Mouse (Mus musculus): Measurements from ENCODE around the gene Ppp2r5e. TPM values are rescaled to one million over a fixed set of nuclear protein-coding genes. Genes with fewer than 3 reads are reported as not detected.

Gene Ppp2r5e
- total and polyA plus RNA-seq, 3 experiments = 9.1 to 32.9 (median 32.6) TPM

- Histone ChIP-seq H3K4me3 (no peak overlapping the region), H3K9ac (ENCODE audit: low read depth, low read length) (no peak overlapping the region), H3K27ac (no peak overlapping the region), H3K36me3 (ENCODE audit: control insufficient read depth, insufficient read depth, low read length) (no peaks in the 10 kb centered on the region; the same call in 1 of the 2 replicates), H3K27me3 (ENCODE audit: control insufficient read depth, insufficient read depth, low read length) (no peaks in the 10 kb centered on the region), H3K4me1 (ENCODE audit: control insufficient read depth, insufficient read depth, low read length) (peaks cover 11% of the 10 kb centered on the region), H3K79me2 (replicated peaks; ENCODE audit: control insufficient read depth, insufficient read depth, low read length) (peaks cover 6% of the 10 kb centered on the region)
- WGBS = 63% methylated on average over 2 of the region's 2 CpGs
- intact Hi-C loops (cut with DNase I) = no loop called here
- TF ChIP-seq CTCF (IDR thresholded peaks at IDR 0.05) (no peak), EP300 (IDR thresholded peaks at IDR 0.05; ENCODE audit: insufficient read depth, low read depth, low read length) (no peak), POLR2A (IDR thresholded peaks at IDR 0.05; ENCODE audit: insufficient read depth, low read depth, low read length) (no peak)
- DNase-seq = no peak
These were observed 51.8 kb downstream of the Ppp2r5e start for GRCm38 (mm10) chr12:75544259-75544658.

GRCm38 (mm10) chr12:75543346-75543745 is 52.7 kb downstream of the Ppp2r5e start:
- WGBS = 64% methylated on average over 3 of the region's 3 CpGs
- no peak for DNase-seq
- intact Hi-C loops (cut with DNase I) = no loop called here
- H3K27ac ChIP-seq = no peak overlapping the region
- no peaks in the 10 kb centered on the region; the same call in 1 of the 2 replicates for H3K36me3 ChIP-seq (ENCODE audit: control insufficient read depth, insufficient read depth, low read length)
- H3K27me3 ChIP-seq (ENCODE audit: control insufficient read depth, insufficient read depth, low read length) = no peaks in the 10 kb centered on the region
- H3K79me2 ChIP-seq (replicated peaks; ENCODE audit: control insufficient read depth, insufficient read depth, low read length) = peaks cover 5% of the 10 kb centered on the region
- no peak overlapping the region for H3K9ac ChIP-seq (ENCODE audit: low read depth, low read length)
- TF ChIP-seq CTCF (IDR thresholded peaks at IDR 0.05) (no peak), POLR2A (IDR thresholded peaks at IDR 0.05; ENCODE audit: insufficient read depth, low read depth, low read length) (no peak), EP300 (IDR thresholded peaks at IDR 0.05; ENCODE audit: insufficient read depth, low read depth, low read length) (no peak)
- peaks cover 8% of the 10 kb centered on the region for H3K4me1 ChIP-seq (ENCODE audit: control insufficient read depth, insufficient read depth, low read length)
- H3K4me3 ChIP-seq = no peak overlapping the region

GRCm38 (mm10) chr12:75540621-75541171 is 55.3 kb downstream of the Ppp2r5e start:
- TF ChIP-seq EP300 (IDR thresholded peaks at IDR 0.05; ENCODE audit: insufficient read depth, low read depth, low read length) (no peak), CTCF (IDR thresholded peaks at IDR 0.05) (no peak), POLR2A (IDR thresholded peaks at IDR 0.05; ENCODE audit: insufficient read depth, low read depth, low read length) (no peak)
- intact Hi-C loops (cut with DNase I) = no loop called here
- Histone ChIP-seq H3K4me3 (no peak overlapping the region), H3K27me3 (ENCODE audit: control insufficient read depth, insufficient read depth, low read length) (no peaks in the 10 kb centered on the region), H3K27ac (no peak overlapping the region), H3K36me3 (ENCODE audit: control insufficient read depth, insufficient read depth, low read length) (peaks cover 1% of the 10 kb centered on the region; the same call in 1 of the 2 replicates), H3K9ac (ENCODE audit: low read depth, low read length) (no peak overlapping the region), H3K4me1 (ENCODE audit: control insufficient read depth, insufficient read depth, low read length) (peaks cover 8% of the 10 kb centered on the region), H3K79me2 (replicated peaks; ENCODE audit: control insufficient read depth, insufficient read depth, low read length) (peaks cover 2% of the 10 kb centered on the region)
- WGBS = 66% methylated on average over 5 of the region's 5 CpGs
- DNase-seq = no peak

- no peak for DNase-seq
- no peak overlapping the region for H3K9ac ChIP-seq (ENCODE audit: low read depth, low read length)
- H3K4me3 ChIP-seq = no peak overlapping the region
- peaks cover 8% of the 10 kb centered on the region for H3K4me1 ChIP-seq (ENCODE audit: control insufficient read depth, insufficient read depth, low read length)
- TF ChIP-seq CTCF (IDR thresholded peaks at IDR 0.05) (no peak), POLR2A (IDR thresholded peaks at IDR 0.05; ENCODE audit: insufficient read depth, low read depth, low read length) (no peak), EP300 (IDR thresholded peaks at IDR 0.05; ENCODE audit: insufficient read depth, low read depth, low read length) (no peak)
- H3K27ac ChIP-seq = no peak overlapping the region
- H3K79me2 ChIP-seq (replicated peaks; ENCODE audit: control insufficient read depth, insufficient read depth, low read length) = peaks cover 2% of the 10 kb centered on the region
- H3K36me3 ChIP-seq (ENCODE audit: control insufficient read depth, insufficient read depth, low read length) = peaks cover 10% of the 10 kb centered on the region; the same call in 1 of the 2 replicates
- WGBS = 86% methylated on average over 3 of the region's 3 CpGs
- no peaks in the 10 kb centered on the region for H3K27me3 ChIP-seq (ENCODE audit: control insufficient read depth, insufficient read depth, low read length)
- intact Hi-C loops (cut with DNase I) = no loop called here
These were observed 56.8 kb downstream of the Ppp2r5e start for GRCm38 (mm10) chr12:75539228-75539627.

- 76% methylated on average over 6 of the region's 6 CpGs for WGBS
- no peak overlapping the region for H3K9ac ChIP-seq (ENCODE audit: low read depth, low read length)
- intact Hi-C loops (cut with DNase I) = no loop called here
- no peak for DNase-seq
- peaks cover 4% of the 10 kb centered on the region for H3K79me2 ChIP-seq (replicated peaks; ENCODE audit: control insufficient read depth, insufficient read depth, low read length)
- H3K36me3 ChIP-seq (ENCODE audit: control insufficient read depth, insufficient read depth, low read length) = peaks cover 10% of the 10 kb centered on the region; the same call in 1 of the 2 replicates
- H3K27ac ChIP-seq = no peak overlapping the region
- peaks cover 8% of the 10 kb centered on the region for H3K4me1 ChIP-seq (ENCODE audit: control insufficient read depth, insufficient read depth, low read length)
- H3K4me3 ChIP-seq = no peak overlapping the region
- no peaks in the 10 kb centered on the region for H3K27me3 ChIP-seq (ENCODE audit: control insufficient read depth, insufficient read depth, low read length)
- TF ChIP-seq EP300 (IDR thresholded peaks at IDR 0.05; ENCODE audit: insufficient read depth, low read depth, low read length) = no peak
- TF ChIP-seq CTCF (IDR thresholded peaks at IDR 0.05) = no peak
- TF ChIP-seq POLR2A (IDR thresholded peaks at IDR 0.05; ENCODE audit: insufficient read depth, low read depth, low read length) = no peak
These were observed 58.2 kb downstream of the Ppp2r5e start for GRCm38 (mm10) chr12:75537673-75538423.
